Mouse (Mus musculus) stomach, adult 2 months (tissue): ENCODE data around the gene Olfr1198. TPM values are rescaled to one million over a fixed set of nuclear protein-coding genes. Genes with fewer than 3 reads are reported as not detected.

Experiments
- polyA plus RNA-seq: library from polyadenylated mRNA; depleted of rRNA; stranded (reverse); fragments of >200 nt; gene quantifications from 2 replicates; pipeline ENCODE4 v1.2.3, GENCODE M21; 2012; rRNA removed

The Olfr1198 gene
- not detected in 2 replicates for polyA plus RNA-seq

DNA sequence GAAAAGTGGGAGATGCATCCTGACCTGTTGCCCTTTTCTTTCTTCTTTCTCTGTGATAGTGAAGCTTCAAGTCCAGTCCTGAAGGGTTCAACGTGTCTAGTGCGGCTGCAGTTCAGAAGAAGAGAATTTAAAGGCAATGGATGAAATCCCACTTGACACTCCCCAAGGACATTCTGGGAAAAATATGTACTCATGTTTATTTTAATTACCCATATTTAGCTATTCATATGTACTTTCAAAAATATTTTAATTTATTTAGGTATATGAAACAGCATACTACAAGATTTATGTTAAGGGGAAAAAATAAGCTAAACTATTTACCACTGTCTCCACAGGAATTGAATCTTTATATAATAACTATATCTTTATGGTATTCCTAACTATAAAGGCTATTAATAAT is at the start of gene Olfr1198:
TSS of gene Olfr1198 (minus strand) at position 101 of the 400 bp plus-strand sequence.

DNA sequence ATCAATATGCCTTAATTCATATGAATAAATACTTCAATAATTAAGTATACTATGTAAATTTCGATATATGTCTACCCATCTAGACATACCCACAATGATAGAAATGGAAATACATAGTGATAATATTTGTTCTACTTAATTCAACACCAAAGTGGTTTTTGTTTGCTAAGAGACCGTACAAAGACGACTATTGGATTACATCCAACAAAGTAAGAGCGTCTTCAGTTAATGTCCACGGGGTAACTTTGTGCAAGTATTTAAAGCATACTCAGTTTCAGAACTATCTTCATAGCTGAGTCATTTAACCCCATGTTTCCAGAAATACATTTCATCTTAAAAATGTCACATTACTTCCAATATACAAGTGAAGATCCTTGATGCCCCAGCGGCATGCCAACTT is 41.6 kb upstream of the Olfr1198 start, which contains the start of gene Olfr1201:
TSS of gene Olfr1201 (plus strand) at position 301 of the 400 bp plus-strand sequence.

DNA sequence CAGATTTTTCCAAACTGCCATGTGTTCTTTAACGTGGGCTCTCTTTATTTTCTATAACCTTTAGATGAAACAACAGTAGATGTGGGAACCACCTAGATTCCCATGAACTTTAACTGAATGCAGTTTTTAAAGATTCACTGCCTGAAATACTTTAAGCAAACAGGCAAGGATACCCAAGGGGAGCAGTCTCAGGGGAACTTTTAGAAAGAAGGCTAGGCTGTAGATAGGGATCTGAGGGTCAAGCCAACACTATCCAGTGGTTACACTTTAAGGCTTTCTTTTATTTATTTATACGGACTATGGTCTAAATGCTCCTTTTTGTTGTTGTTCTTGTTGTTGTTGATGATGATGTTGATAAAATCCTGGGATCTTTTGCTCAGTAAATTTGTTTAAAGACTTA is 19.2 kb upstream of the Olfr1198 start, which contains the start of gene Olfr1200:
TSS of gene Olfr1200 (minus strand) at position 101 of the 400 bp plus-strand sequence.

DNA sequence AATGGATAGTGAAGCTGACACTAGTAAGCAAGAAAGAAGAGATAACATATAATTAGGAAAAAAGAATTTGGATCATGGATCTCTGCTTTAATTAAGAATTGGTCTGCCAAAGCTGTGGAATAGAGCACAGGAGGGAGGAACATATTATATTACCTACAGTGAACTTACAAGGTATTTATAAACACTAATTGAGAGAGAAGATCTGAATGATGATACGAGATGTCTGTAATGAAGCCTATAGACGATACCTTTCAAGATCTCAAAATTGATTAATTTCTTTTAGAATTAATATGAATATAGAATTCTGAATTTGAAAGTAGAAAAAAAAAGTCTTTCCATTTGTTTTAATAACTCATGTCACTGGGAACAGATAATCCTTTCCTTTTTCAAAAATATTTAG is 9.2 kb upstream of the Olfr1198 start, which contains the start of gene Olfr1199:
TSS of gene Olfr1199 (minus strand) at position 101 of the 400 bp plus-strand sequence.

DNA sequence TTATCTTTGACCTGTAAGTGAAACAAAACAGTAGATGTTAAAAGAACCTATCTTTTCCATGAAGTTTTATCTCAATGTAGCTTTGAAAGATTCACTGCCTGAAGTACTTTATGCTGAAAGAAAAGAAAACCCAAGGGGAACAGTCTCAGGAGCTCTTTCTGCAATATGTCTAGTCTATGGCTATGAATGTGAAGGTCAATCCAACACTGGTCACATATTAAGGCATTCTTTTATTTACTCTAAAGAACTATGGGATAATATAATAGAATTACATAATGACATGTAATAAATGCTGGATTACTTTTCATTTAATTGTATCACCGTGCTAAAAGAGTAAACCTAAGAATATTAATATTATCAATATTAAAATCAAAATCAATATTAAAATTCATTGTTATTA is 18.9 kb downstream of the Olfr1198 start, which contains the start of gene Olfr1197:
TSS of gene Olfr1197 (minus strand) at position 101 of the 400 bp plus-strand sequence.

DNA sequence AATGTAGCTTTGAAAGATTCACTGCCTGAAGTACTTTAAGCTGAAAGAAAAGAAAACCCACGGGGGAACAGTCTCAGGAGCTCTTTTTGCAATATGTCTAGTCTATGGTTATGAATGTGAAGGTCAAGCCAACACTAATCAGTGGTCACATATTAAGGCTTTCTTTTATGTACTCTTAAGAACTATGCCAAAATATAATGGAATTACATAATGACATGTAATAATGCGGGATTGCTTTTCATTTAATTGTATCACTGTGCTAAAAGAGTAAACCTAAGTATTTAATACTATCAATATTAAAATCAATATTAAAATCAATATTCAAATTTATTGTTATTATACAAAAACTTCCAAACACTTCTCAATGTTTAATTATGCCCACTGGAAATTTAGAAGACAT is 46.7 kb downstream of the Olfr1198 start, which contains the start of gene Olfr1196:
TSS of gene Olfr1196 (minus strand) at position 101 of the 400 bp plus-strand sequence.

Other genes with a start within 250 kb of the Olfr1198 start
- gene Olfr1186, start 232.8 kb downstream of the Olfr1198 start, polyA plus RNA-seq, result not detected in 2 replicates
- gene Olfr1188, start 194.4 kb downstream of the Olfr1198 start, polyA plus RNA-seq, result not detected in 2 replicates
- gene Olfr1189, start 164.9 kb downstream of the Olfr1198 start, polyA plus RNA-seq, result not detected in 2 replicates
- not detected in 2 replicates for gene Olfr1191-ps1, start 110.8 kb downstream of the Olfr1198 start, polyA plus RNA-seq
- gene Olfr1192-ps1, start 102.9 kb downstream of the Olfr1198 start, polyA plus RNA-seq, result not detected in 2 replicates
- gene Olfr1193, start 75.7 kb downstream of the Olfr1198 start, polyA plus RNA-seq, result not detected in 2 replicates
- not detected in 2 replicates for gene Olfr1195, start 62.2 kb downstream of the Olfr1198 start, polyA plus RNA-seq
- not detected in 2 replicates for gene Olfr1196, start 46.8 kb downstream of the Olfr1198 start, polyA plus RNA-seq
- not detected in 2 replicates for gene Olfr1197, start 19.0 kb downstream of the Olfr1198 start, polyA plus RNA-seq
- gene Olfr1199, start 9.1 kb upstream of the Olfr1198 start, polyA plus RNA-seq, result not detected in 2 replicates
- gene Olfr1200, start 19.1 kb upstream of the Olfr1198 start, polyA plus RNA-seq, result not detected in 2 replicates
- not detected in 2 replicates for gene Olfr1201, start 41.7 kb upstream of the Olfr1198 start, polyA plus RNA-seq
- not detected in 2 replicates for gene Olfr1202, start 63.1 kb upstream of the Olfr1198 start, polyA plus RNA-seq
- not detected in 2 replicates for gene Olfr1205, start 78.4 kb upstream of the Olfr1198 start, polyA plus RNA-seq
- not detected in 2 replicates for gene Olfr1204, start 97.9 kb upstream of the Olfr1198 start, polyA plus RNA-seq
- gene Olfr1206, start 111.9 kb upstream of the Olfr1198 start, polyA plus RNA-seq, result not detected in 2 replicates
- not detected in 2 replicates for gene Olfr1208, start 150.9 kb upstream of the Olfr1198 start, polyA plus RNA-seq
- not detected in 2 replicates for gene Olfr1209, start 163.8 kb upstream of the Olfr1198 start, polyA plus RNA-seq
- not detected in 2 replicates for gene Olfr1211, start 186.7 kb upstream of the Olfr1198 start, polyA plus RNA-seq
- not detected in 2 replicates for gene Olfr1212, start 202.6 kb upstream of the Olfr1198 start, polyA plus RNA-seq
- gene Gm13762, start 228.9 kb upstream of the Olfr1198 start, polyA plus RNA-seq, result not detected in 2 replicates
- not detected in 2 replicates for gene Olfr1214, start 241.3 kb upstream of the Olfr1198 start, polyA plus RNA-seq